Mouse (Mus musculus): ENCODE results near the gene Wnt10a. TPM values are rescaled to one million over a fixed set of nuclear protein-coding genes. Genes with fewer than 3 reads are reported as not detected.

Gene Wnt10a
- not detected for polyA plus RNA-seq (2014; fragmentation: Illumina TruSeq; extraction: RNeasy Lipid Tissue Mini Kit (QIAGEN cat#74804); ENCODE audit: low read depth, low replicate concordance)

DNA sequence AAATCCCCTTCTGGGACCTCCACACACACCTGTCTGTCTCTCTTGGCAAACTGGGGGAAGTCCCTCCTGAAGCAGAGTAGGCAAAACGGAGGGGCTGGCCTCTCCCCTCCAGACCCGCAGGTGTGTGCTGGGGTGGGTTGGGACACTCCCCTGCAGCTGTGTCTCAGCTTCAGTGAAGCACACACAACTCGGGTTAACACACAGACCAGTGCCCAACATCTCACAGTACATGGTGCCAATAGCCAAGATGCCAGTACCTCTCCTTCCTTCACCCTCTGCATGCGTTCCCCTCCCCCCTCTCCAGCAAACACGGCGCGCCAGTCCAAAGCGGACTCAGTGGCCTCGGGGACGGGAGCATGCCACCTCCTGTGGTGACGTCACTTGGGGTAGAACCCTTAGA, at the start of gene Wnt10a:
Gene Wnt10a (plus strand): TSS at position 268 of the 400 bp plus-strand sequence.

DNA sequence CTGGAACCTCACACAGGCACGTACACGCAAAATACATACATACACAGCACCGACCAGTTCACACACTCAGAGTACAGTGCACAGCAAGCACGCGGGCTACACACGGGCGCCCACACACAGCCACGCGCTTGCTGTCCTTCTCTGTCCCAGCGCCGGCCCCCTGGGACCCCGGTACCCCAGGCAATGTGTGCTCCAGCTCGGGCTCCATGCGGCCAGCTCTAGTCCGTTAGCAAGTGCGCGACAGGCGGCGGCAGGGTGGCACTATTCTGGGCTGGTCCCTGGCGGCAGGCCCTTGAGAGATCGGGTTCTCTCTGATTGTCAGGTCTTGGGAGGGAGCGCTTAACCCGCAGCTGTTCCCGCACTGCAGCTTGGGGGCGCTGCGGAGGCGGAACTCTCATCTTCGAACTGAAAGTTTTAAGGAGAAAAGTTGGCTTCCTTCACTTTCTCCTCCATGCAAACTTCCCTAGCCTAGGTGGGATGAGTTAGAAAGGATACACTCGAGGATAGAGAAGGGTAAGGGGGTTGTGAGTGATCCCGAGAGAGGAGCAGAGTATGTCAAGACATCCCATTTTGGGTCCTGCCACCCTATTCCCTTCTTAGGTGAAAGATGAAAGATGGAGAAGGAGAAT, 42.6 kb upstream of the Wnt10a start, which contains the start of gene Prkag3:
Gene Prkag3 (minus strand): TSS at position 579 of the 629 bp plus-strand sequence.

GRCm38 (mm10) chr1:74771845-74771930, 19.6 kb upstream of the Wnt10a start, which contains the start of gene Wnt6:
Wnt6 (plus strand) TSS chr1:74771892.

Other genes starting within 250 kb of the Wnt10a start
- gene Plcd4, start 248.6 kb upstream of the Wnt10a start, polyA plus RNA-seq (2014; fragmentation: Illumina TruSeq; extraction: RNeasy Lipid Tissue Mini Kit (QIAGEN cat#74804); ENCODE audit: low read depth, low replicate concordance): 0.52 TPM
- 21.5 TPM for gene Usp37, start 247.2 kb upstream of the Wnt10a start, polyA plus RNA-seq (2014; fragmentation: Illumina TruSeq; extraction: RNeasy Lipid Tissue Mini Kit (QIAGEN cat#74804); ENCODE audit: low read depth, low replicate concordance)
- gene Zfp142, start 203.3 kb upstream of the Wnt10a start, polyA plus RNA-seq (2014; fragmentation: Illumina TruSeq; extraction: RNeasy Lipid Tissue Mini Kit (QIAGEN cat#74804); ENCODE audit: low read depth, low replicate concordance): 5.2 TPM
- 8.0 TPM for gene Bcs1l, start 203.2 kb upstream of the Wnt10a start, polyA plus RNA-seq (2014; fragmentation: Illumina TruSeq; extraction: RNeasy Lipid Tissue Mini Kit (QIAGEN cat#74804); ENCODE audit: low read depth, low replicate concordance)
- gene Rnf25, start 190.1 kb upstream of the Wnt10a start, polyA plus RNA-seq (2014; fragmentation: Illumina TruSeq; extraction: RNeasy Lipid Tissue Mini Kit (QIAGEN cat#74804); ENCODE audit: low read depth, low replicate concordance): 13.6 TPM
- gene Stk36, start 190.1 kb upstream of the Wnt10a start, polyA plus RNA-seq (2014; fragmentation: Illumina TruSeq; extraction: RNeasy Lipid Tissue Mini Kit (QIAGEN cat#74804); ENCODE audit: low read depth, low replicate concordance): 1.3 TPM
- gene Ttll4, start 129.8 kb upstream of the Wnt10a start, polyA plus RNA-seq (2014; fragmentation: Illumina TruSeq; extraction: RNeasy Lipid Tissue Mini Kit (QIAGEN cat#74804); ENCODE audit: low read depth, low replicate concordance): 17.4 TPM
- gene Cyp27a1, start 77.9 kb upstream of the Wnt10a start, polyA plus RNA-seq (2014; fragmentation: Illumina TruSeq; extraction: RNeasy Lipid Tissue Mini Kit (QIAGEN cat#74804); ENCODE audit: low read depth, low replicate concordance): 1.8 TPM
- gene Prkag3, start 42.3 kb upstream of the Wnt10a start, polyA plus RNA-seq (2014; fragmentation: Illumina TruSeq; extraction: RNeasy Lipid Tissue Mini Kit (QIAGEN cat#74804); ENCODE audit: low read depth, low replicate concordance): 0.41 TPM
- gene Wnt6, start 19.6 kb upstream of the Wnt10a start, polyA plus RNA-seq (2014; fragmentation: Illumina TruSeq; extraction: RNeasy Lipid Tissue Mini Kit (QIAGEN cat#74804); ENCODE audit: low read depth, low replicate concordance): 0.93 TPM
- gene Cdk5r2, start 63.4 kb downstream of the Wnt10a start, polyA plus RNA-seq (2014; fragmentation: Illumina TruSeq; extraction: RNeasy Lipid Tissue Mini Kit (QIAGEN cat#74804); ENCODE audit: low read depth, low replicate concordance): 0.41 TPM
- gene Fev, start 93.9 kb downstream of the Wnt10a start, polyA plus RNA-seq (2014; fragmentation: Illumina TruSeq; extraction: RNeasy Lipid Tissue Mini Kit (QIAGEN cat#74804); ENCODE audit: low read depth, low replicate concordance): 0.52 TPM
- not detected for gene Cryba2, start 101.6 kb downstream of the Wnt10a start, polyA plus RNA-seq (2014; fragmentation: Illumina TruSeq; extraction: RNeasy Lipid Tissue Mini Kit (QIAGEN cat#74804); ENCODE audit: low read depth, low replicate concordance)
- not detected for gene Cfap65, start 144.1 kb downstream of the Wnt10a start, polyA plus RNA-seq (2014; fragmentation: Illumina TruSeq; extraction: RNeasy Lipid Tissue Mini Kit (QIAGEN cat#74804); ENCODE audit: low read depth, low replicate concordance)
- gene Ihh, start 160.2 kb downstream of the Wnt10a start, polyA plus RNA-seq (2014; fragmentation: Illumina TruSeq; extraction: RNeasy Lipid Tissue Mini Kit (QIAGEN cat#74804); ENCODE audit: low read depth, low replicate concordance): not detected